Mouse (Mus musculus): ENCODE measurements around the gene Fbxl13.
"Not testable (repeated sequence)": the region's sequence is repeated elsewhere in the genome, so short reads cannot be mapped to it uniquely, and the experiment has no call there.

DNA sequence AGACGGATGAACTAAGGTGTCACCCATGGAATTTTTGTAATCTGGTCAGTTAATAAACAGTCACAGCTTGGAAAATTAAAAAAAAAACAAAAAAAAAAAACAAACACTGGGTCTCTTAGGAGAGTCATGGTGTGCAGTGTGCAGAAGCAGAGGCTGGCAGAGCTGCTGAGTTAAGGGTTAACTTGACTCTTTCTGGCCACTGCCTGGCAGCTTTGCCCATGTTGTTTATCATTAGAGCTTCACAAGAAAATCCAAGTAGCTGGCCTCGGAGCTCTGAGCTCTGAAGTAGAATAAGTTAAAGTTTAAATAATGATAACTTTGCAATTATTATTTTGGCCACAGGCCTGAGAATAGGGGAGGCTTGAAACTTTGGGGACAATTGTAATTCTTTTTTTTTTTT lies 45.9 kb downstream of the Fbxl13 start:
- not testable (repeated sequence) for TF ChIP-seq POLR2A (IDR thresholded peaks at IDR 0.05; ENCODE audit: insufficient read depth, low read length); CTCF (IDR thresholded peaks at IDR 0.05; ENCODE audit: low read depth, low read length)
